Mouse (Mus musculus) mouse embryonic stem cell (cell line): Measurements from ENCODE around the gene Kctd7.

Experiments
- in situ Hi-C, 2 experiments: fragments of 300-500 bp; cut with MboI; formaldehyde crosslinking; loops; 1 replicate in 1 of 2; 3 replicates in 1 of 2; pipeline ENCODE4 v1.14.3; 2019 to 2020; ENCODE audit warnings: low sequenced_read_pairs in 2 of 2, low pct_unique_long_range_greater_than_20kb in 1 of 2, mixed read lengths in 1 of 2; ENCODE audit not compliant: unreplicated experiment in 1 of 2

Gene Kctd7

DNA sequence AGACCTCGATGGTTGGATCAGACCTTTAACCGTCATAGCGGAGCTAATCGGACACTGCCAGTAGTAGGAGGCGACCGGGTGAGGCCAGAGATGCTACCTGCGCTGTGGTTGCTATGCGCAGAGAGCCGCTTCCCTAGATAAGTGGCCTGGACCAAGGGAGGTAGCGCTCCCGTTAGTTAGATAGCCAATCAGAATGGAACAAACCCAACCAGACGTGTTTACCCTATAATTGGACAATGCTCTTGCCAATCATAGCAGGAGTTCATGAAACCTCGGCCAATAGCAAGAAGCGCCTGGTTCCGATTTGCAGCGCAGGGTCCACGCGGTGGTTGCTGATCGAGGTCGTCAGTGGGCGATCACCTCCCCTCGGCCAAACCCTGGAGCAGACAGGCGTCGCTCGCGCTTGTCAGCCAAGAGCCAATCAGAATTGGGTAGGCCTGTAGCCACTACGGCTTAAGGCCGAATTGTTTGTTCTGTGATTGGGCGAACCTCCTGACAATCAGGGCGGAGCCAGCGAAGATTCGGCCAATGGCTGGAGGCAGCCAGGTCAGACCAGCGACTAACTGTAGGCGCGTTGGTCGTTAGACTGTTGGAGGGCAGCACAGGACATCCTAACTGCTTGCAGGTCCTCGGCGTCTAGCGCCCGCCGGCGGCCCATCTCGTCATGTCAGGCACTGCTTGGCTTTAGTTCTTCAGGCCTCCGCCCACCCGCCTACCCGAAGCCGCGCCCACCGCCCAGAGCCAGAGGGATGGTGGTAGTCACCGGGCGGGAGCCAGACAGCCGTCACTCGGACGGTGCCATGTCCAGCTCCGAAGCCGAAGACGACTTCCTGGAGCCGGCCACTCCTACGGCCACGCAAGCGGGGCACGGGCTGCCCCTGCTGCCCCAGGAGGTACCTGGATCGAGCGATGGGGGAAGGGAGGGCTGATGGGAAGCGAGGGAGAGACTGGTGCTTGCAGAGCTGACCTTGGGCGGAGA lies at the start of gene Kctd7:
TSS of gene Kctd7 (plus strand) at position 528 of the 979 bp plus-strand sequence.
- in situ Hi-C loops = no loop called here

DNA sequence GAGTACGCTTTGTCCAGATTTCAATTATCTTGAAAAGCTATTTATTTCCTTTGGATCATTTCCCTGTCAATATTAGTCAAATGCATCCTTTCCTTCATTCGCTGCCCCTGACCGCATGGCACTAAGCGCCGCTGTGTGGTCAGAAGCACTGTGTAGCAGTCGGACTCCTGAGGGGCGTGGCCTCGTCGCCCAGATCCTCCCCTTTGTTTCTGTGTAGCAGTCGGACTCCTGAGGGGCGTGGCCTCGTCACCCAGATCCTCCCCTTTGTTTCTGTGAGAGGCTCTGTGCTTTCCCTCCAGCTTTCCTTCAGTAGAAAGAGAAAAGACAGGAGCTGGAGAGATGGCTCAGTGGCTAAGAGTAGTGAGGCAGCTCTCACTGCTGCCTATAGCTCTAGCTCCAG lies 47.9 kb upstream of the Kctd7 start:
- in situ Hi-C loops = no loop called here

DNA sequence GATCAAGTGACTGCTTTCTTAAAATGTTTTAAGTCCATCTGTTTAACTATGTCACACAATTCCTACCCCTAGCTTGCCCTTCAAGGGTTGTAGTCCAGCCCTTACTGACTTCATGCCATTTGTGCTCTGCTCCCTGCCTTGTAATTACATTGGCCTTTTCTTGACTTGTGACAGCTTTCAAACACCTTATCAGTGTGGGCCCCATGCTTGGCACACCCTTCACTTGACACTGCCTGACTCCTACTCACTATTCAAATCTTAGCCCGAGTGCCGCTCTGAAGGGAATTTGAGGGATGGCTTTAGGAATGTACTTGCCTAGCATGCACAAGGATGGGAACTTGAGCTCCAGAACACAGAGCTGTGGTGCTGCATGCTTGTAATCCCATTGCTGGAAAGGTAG lies 46.8 kb upstream of the Kctd7 start:
- in situ Hi-C loops = no loop called here

DNA sequence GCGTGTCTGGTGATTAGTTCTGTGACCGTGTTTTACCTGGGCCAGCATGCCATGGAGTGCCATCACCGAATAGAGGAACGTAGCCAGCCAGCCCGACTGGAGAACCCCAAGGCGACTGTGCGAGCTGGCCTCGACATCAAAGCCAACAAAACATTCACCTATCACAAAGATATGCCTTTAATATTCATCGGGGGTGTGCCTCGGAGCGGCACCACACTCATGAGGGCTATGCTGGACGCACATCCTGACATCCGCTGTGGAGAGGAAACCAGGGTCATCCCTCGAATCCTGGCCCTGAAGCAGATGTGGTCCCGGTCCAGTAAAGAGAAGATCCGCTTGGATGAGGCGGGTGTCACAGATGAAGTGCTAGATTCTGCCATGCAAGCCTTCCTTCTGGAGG lies 42.9 kb upstream of the Kctd7 start:
- in situ Hi-C loops = no loop called here

DNA sequence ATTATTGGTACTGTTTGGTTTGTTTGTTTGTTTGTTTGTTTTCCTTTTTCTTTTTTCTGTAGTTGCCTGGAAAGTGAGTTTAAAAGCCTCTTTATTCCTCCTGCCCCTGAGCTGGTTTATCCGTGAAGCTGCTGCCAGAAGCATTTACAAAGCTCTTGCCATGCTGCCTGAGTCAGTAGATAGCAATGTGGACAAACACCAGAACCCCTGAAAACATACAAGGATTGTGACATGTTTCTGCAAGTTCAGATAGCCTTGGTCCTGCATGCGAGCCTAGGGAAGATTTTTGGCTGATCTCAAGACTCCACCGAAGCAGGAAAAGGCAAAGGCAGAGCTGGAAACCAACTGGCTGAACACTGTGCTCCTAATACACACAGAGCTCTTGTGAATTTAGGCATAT lies 35.3 kb upstream of the Kctd7 start:
- in situ Hi-C loops = no loop called here

DNA sequence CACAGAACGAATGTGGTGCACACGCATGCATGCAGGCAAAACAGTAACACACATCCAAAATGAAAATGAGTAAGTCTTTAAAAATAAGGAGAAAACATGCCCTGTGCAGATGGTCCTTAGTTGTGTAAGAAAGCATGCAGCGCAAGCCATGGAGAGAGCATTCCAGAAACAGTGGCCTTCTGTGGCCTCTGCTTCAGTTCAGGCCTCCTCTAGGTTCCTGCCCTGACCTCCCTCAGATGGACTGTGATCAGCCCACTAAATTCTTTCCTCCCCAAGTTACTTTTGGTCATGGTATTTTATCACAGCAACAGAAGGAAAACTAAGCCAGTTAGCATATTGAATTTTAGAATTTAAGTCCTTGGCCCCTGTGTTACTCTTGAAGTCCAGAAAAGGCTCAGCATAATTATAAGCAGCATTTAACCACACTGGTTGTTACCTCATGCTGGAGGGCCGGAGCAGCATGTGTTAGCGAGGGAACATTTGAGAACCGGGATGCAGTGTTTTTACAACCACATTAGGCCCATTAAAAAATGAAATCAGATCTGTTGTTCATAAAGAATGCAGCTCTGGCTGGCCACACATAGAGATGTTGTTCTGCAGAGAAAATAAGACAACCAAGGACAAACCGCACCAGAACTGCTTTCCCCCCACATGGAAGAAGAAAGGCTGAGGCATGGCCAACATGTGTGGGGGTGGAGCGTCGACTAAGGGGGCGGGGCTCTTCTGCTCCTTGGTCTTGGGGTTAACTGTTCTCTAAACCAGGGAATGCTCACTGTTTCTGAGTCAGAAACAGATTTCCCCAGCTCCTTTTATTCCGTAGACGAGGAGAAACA lies 33.8 kb upstream of the Kctd7 start:
- in situ Hi-C loops = no loop called here

DNA sequence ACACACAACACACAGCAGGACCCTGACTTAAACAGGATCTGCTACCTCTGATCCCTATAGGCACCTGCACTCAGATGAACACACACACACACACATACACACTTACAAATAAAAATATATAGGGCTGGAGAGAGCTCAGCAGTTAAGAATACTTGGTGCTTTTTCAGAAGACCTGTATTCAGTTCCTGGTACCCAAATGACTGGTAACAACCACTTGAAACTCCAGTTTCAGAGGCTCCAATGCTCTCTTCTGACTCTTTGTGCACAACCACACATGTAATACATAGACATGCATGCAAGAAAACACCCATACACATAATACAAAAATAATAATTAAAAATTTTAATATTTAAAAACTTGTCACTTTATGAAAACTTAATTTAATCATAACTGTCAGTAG lies 32.0 kb upstream of the Kctd7 start:
- in situ Hi-C loops = no loop called here

DNA sequence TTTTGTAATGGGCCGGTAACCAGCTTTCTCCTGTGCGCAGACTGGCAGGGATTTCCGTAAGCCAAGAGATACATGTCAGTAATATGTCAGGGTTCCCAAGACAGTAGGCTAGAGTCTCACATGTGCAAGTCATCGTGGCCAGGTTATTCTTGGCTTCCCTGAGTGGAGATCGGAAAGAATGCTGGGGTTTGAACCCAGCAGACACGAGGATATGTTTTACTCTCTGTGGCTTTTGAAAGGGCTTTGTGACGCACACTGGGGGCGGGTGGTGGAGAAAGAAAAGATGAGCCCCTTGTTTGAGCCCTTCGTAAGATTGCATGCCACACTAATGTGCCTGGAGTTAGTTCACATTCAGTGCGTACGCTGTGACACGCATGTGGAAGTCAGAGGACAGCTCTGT lies 28.5 kb upstream of the Kctd7 start:
- in situ Hi-C loops = no loop called here

DNA sequence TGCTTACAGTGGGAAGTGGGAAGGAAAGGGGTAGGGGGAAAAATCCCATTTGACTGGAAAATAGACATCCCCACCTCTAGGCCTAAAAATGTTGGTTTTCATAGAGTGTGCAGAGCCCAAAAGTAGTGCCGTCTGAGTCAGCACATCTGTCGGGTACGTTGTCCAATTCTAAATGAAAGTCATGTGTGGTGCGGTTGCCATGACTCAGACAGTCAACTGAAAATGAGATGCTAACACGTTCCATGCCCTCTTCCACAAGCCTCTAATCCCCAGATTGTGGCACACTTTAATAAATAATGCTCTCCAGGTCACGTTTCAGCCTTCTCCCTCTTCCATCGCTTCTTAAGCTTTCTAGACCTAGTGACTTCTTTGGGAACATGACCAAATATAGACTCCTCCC lies 27.8 kb upstream of the Kctd7 start:
- in situ Hi-C loops = no loop called here

DNA sequence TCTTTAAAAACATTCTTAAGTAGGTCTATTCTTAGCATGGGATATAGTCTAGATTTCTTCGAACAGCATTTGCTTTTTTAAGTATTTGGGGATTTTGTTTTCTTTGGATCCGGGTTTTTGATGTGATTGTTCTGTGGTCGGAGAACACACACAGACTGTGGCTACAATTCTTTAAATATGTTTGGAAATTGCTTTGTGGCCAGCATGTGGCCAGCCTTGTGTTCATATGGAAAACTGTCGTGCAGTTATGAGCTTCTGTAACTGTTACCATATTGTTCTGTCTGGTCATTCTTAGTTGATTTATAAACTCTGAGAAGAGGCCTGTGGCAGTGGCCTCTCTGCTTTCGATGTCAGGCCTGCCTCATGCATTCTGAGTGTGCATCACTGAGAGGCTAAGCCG lies 26.7 kb upstream of the Kctd7 start:
- in situ Hi-C loops = no loop called here

DNA sequence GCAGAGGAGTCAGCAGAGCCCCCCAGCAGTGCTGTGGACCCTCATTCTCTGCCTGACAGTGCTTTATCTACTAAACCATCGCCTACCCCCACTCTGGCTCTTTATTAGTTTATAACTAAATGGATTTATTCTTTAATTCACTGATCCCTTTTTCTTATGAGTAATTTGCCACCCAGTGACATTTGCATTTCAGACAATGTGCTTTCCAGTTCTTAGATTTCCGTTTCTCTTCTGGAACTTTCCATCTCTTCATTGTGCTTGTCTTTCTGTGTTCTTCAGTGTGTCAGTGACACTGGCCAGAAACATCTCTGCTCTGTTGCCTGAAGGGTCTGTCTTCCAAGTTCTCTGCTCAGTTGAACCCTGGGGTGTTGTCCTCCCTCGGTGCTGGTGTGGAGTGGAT lies 25.4 kb upstream of the Kctd7 start:
- in situ Hi-C loops = no loop called here

DNA sequence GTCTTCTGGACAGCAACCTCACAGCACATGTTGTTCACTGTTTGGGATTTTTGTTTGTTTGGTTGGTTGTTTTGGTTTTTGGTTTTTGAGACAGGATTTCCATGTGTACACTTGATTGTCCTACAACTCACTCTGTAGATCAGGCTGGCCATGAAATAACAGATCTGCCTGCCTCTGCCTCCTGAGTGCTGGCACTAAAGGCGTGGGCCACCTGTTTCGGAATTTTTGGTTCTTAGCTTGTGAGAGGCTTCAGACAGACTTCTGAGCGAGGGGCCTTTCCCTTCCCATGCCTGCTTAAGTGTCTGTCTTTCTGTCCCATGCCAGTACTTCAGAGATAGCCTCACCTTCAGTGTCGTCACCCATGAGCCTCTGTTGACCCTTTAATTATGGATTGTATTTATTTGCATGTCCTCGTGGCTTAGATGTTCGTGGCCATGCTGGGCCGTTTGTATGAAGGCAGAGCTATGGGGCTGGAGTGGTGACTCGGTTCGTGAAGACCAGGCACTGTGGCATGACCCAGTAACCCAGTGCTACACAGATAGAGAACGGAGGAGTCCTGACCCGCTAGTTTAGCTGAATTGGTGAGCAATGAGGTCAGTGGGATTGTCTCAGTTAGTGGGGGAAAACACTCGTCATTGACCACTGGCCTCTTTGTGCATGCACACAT lies 24.5 kb upstream of the Kctd7 start:
- in situ Hi-C loops = no loop called here

DNA sequence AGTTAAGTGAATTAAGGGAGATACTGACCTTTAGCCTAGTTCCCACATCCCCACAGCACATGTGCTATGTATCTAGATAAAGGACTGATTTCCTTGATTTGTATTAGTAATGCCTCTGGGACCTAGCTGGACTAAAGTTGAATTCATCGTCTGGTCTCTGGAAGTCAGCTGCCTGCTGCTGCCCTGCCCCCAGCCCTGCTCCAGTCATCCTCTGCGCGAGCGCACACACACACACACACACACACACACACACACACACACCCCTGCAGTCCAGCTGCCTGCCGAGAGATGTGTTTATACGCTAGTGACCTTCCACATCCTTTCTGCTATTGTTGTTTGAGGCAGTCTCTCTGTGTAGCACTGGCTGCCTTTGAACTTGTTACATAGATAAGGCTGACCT lies 23.8 kb upstream of the Kctd7 start:
- in situ Hi-C loops = no loop called here

DNA sequence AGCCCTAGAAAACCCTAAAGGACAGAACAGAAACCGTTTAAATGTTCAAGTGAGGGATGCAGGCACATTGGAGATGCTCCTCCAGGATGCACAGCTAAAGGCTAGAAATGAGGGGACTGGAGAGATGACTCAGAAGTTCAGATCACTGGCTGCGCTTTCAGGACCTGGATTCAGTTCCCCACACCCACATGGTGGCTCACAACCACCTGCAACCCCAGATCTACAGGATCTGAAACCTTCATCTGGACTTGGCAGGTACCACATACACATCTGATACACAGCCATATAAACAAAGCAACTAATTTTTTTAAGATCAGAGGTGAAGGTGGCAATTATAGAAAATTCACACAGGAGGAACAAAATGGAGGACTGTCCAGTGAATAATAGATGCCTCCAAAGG lies 22.3 kb upstream of the Kctd7 start:
- in situ Hi-C loops = no loop called here

DNA sequence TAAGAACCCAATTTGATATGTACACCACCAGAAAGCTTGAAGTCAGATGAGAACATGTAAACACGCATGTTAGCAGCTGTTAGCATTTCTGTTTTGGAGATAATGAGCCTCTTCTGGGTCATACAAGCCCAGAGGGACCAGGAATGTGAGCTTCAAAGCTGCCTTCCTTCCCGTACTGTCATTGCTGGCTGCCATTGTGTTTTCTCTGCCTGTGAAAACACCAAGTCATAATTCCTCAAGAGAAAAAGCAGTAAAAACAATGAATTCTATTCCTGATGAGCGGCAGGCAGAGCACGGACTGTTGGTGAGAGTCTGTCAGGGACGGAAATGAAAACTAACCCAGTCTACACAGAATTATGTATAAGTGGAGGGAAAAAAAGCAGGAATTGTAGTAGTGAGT lies 20.4 kb upstream of the Kctd7 start:
- in situ Hi-C loops = no loop called here

DNA sequence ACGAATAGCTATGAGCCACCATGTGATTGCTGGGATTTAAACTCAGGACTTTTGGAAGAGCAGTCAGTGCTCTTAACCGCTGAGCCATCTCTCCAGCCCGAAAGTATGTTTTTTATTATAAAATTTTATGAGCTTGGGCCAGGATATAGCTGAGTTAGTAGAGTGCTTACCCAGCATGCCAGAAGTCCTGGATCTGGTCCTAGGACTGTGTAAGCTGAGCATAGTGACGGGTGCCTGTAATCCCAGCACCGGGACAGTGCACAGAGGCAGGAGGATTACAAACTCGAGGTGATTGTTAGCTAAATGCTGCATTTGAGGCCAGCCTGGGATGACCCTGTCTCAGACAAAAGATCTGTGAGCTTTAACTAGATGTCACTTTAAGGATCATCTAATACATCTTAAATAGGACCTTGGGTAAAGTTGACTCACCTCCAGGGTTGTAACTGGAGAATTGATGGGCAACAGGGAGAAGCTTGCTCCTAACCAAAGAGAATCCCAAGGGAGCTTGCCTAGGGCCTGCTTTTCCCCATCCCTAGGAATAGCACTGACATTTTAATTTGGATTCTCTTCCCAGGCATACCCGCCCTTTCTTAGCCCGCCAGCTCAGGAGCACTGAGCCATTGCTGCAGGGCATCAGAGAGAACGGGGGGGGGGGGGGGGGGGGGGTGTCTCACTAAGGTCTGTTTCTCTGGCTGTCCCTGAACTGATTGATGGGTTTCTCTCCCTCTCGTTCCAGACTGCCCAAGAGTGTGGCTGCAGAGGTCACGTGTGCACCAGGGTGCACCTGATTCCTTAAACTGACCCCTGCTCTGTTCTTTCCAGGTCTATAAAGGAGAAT lies 15.8 kb upstream of the Kctd7 start:
- in situ Hi-C loops = no loop called here

DNA sequence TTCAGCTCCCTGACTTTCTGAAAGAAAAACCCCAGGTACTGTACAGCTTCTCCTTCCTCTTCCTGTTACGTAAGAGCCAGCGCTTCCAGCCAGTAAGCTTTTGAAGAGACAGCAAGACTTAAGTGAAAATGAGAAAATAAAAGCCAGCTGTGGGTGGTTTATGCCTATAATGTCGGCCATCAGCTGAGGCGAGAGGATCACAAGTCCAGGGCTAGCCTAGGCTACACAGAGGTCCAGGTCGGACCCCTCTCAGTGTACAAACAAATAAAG lies 15.2 kb upstream of the Kctd7 start:
- in situ Hi-C loops = no loop called here

DNA sequence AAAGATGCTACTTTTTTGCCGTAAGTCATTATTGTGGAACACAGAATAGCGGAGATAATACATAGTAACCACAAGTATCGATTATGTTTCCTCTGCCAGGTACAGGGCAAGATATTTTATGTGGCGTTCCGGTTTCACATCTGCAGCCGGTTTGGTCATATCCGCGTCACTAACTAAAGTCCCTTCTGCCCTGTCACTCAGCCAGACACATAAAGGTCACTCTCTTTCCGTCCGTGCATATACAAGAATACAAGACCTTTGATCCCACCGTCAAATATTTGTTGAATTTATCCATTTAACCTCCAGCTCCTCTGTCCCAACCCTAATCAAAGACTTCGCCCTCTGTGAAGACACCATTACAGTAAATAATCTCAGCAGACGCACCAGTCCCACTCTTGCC lies 8.1 kb upstream of the Kctd7 start:
- in situ Hi-C loops = loop anchor here in 1 of 2 experiments (5.0 kb wide), 1 partner anchor 54 kb away; no protein-coding TSS in a partner anchor
